Mouse (Mus musculus): ENCODE data around the gene Ttf2. TPM values are rescaled to one million over a fixed set of nuclear protein-coding genes. Genes with fewer than 3 reads are reported as not detected.

The Ttf2 gene
- 14.5 and 24.2 TPM in 2 replicates for polyA plus RNA-seq (2014; fragmentation: Nextera tagmentation; extraction: Ambion mirVana)

- peak within 1 kb of the TSS; percentile 47; the same call in 1 of the 2 replicates for H3K27ac ChIP-seq (ENCODE audit: low read depth, low read length)
- peaks cover 7% of the 10 kb centered on the region for H3K4me1 ChIP-seq (ENCODE audit: control insufficient read depth, insufficient read depth, low read length)
- no peaks in the 10 kb centered on the region for H3K27me3 ChIP-seq (ENCODE audit: control insufficient read depth, insufficient read depth, low read length)
These were observed at the start of gene Ttf2 for GRCm38 (mm10) chr3:100969176-100969917. Gene Ttf2 (minus strand): TSS chr3:100969663.

DNA sequence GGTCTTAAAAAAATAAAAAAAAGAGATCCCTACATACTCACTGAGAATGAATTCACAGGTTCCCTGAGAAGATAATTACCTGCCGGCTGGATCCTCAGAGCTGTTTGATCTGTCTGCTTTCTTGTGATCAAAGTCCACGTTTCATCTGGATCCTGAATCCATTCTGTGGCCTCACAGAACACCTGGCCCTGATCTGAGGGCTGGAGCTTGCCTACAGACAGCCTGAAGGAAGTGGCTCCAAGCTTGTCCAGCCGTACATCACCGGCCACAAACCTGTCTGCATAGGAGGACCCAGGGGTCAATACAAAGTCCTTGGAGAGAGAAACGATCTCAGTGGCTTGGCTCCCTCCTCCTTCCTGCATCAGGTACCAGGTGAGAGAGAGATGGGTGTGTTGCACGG, 49.0 kb upstream of the Ttf2 start:
- no peaks in the 10 kb centered on the region for H3K36me3 ChIP-seq (ENCODE audit: control insufficient read depth, insufficient read depth, low read length)
- no peak overlapping the region for H3K9ac ChIP-seq (ENCODE audit: low read depth, low read length)
- no peaks in the 10 kb centered on the region for H3K27me3 ChIP-seq (ENCODE audit: control insufficient read depth, insufficient read depth, low read length)
- H3K4me3 ChIP-seq (ENCODE audit: low read length): no peak overlapping the region
- no peaks in the 10 kb centered on the region for H3K4me1 ChIP-seq (ENCODE audit: control insufficient read depth, insufficient read depth, low read length)
- WGBS: 51% methylated on average over 6 of the region's 6 CpGs
- no peak for ATAC-seq (ENCODE audit: low FRiP score, low TSS enrichment)
- no peak overlapping the region for H3K27ac ChIP-seq (ENCODE audit: low read depth, low read length)
- H3K9me3 ChIP-seq (ENCODE audit: control insufficient read depth, low read length): no peaks in the 10 kb centered on the region
- H3K4me2 ChIP-seq (replicated peaks; ENCODE audit: low read depth, low read length): no peak overlapping the region

More at GRCm38 (mm10) chr3:100969176-100969917, at the start of gene Ttf2:
- under 1% methylated on average over 40 of the region's 40 CpGs for WGBS
- Histone ChIP-seq H3K4me2 (replicated peaks; ENCODE audit: low read depth, low read length) (peak within 1 kb of the TSS; percentile 64), H3K9ac (ENCODE audit: low read depth, low read length) (peak within 1 kb of the TSS; percentile 76), H3K36me3 (ENCODE audit: control insufficient read depth, insufficient read depth, low read length) (no peaks in the 10 kb centered on the region; the same call in 1 of the 2 replicates), H3K4me3 (ENCODE audit: low read length) (peak within 1 kb of the TSS; percentile 78), H3K9me3 (ENCODE audit: control insufficient read depth, low read length) (no peaks in the 10 kb centered on the region)
- peak; percentile 99 for ATAC-seq (ENCODE audit: low FRiP score, low TSS enrichment)

GRCm38 (mm10) chr3:101016050-101016449, 46.6 kb upstream of the Ttf2 start:
- Histone ChIP-seq H3K9ac (ENCODE audit: low read depth, low read length) (no peak overlapping the region), H3K4me3 (ENCODE audit: low read length) (no peak overlapping the region), H3K27ac (ENCODE audit: low read depth, low read length) (no peak overlapping the region), H3K36me3 (ENCODE audit: control insufficient read depth, insufficient read depth, low read length) (no peaks in the 10 kb centered on the region), H3K4me2 (replicated peaks; ENCODE audit: low read depth, low read length) (no peak overlapping the region), H3K9me3 (ENCODE audit: control insufficient read depth, low read length) (no peaks in the 10 kb centered on the region), H3K4me1 (ENCODE audit: control insufficient read depth, insufficient read depth, low read length) (no peaks in the 10 kb centered on the region), H3K27me3 (ENCODE audit: control insufficient read depth, insufficient read depth, low read length) (no peaks in the 10 kb centered on the region)
- no peak for ATAC-seq (ENCODE audit: low FRiP score, low TSS enrichment)
- WGBS: 83% methylated on average over 7 of the region's 7 CpGs

DNA sequence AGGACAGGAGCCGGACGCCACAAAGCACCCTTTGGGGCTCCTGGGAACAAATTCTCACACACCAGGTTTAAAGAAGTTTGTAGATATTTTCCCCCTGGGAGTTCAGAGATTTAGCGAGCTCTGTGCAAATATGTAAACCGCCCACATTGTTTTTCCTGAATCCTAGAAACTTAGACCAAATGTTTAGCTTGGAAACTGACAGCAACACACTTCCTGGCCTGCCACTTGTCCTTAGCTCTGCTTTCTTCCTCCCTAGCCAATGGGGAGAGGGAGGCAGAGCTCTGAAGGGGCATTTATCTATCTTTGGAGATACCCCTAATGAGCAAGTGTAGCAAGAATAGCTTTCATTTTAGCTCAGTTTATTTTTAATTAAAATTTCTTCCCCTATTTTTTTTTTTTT, 45.8 kb upstream of the Ttf2 start:
- Histone ChIP-seq H3K9me3 (ENCODE audit: control insufficient read depth, low read length) (no peaks in the 10 kb centered on the region), H3K4me1 (ENCODE audit: control insufficient read depth, insufficient read depth, low read length) (no peaks in the 10 kb centered on the region), H3K9ac (ENCODE audit: low read depth, low read length) (no peak overlapping the region), H3K4me2 (replicated peaks; ENCODE audit: low read depth, low read length) (no peak overlapping the region), H3K36me3 (ENCODE audit: control insufficient read depth, insufficient read depth, low read length) (no peaks in the 10 kb centered on the region), H3K27ac (ENCODE audit: low read depth, low read length) (no peak overlapping the region; the same call in 1 of the 2 replicates), H3K27me3 (ENCODE audit: control insufficient read depth, insufficient read depth, low read length) (no peaks in the 10 kb centered on the region), H3K4me3 (ENCODE audit: low read length) (no peak overlapping the region)
- ATAC-seq (ENCODE audit: low FRiP score, low TSS enrichment): no peak
- WGBS: 40% methylated on average over 4 of the region's 4 CpGs

GRCm38 (mm10) chr3:101013536-101013935, 44.1 kb upstream of the Ttf2 start:
- no peak for ATAC-seq (ENCODE audit: low FRiP score, low TSS enrichment)
- 94% methylated on average over 3 of the region's 3 CpGs for WGBS
- Histone ChIP-seq H3K9me3 (ENCODE audit: control insufficient read depth, low read length) (no peaks in the 10 kb centered on the region), H3K27ac (ENCODE audit: low read depth, low read length) (no peak overlapping the region), H3K9ac (ENCODE audit: low read depth, low read length) (no peak overlapping the region), H3K4me3 (ENCODE audit: low read length) (no peak overlapping the region), H3K36me3 (ENCODE audit: control insufficient read depth, insufficient read depth, low read length) (no peaks in the 10 kb centered on the region), H3K4me1 (ENCODE audit: control insufficient read depth, insufficient read depth, low read length) (no peaks in the 10 kb centered on the region), H3K27me3 (ENCODE audit: control insufficient read depth, insufficient read depth, low read length) (no peaks in the 10 kb centered on the region), H3K4me2 (replicated peaks; ENCODE audit: low read depth, low read length) (no peak overlapping the region)

- Histone ChIP-seq H3K4me3 (ENCODE audit: low read length) (no peak overlapping the region), H3K27me3 (ENCODE audit: control insufficient read depth, insufficient read depth, low read length) (no peaks in the 10 kb centered on the region), H3K4me1 (ENCODE audit: control insufficient read depth, insufficient read depth, low read length) (no peaks in the 10 kb centered on the region), H3K9ac (ENCODE audit: low read depth, low read length) (no peak overlapping the region), H3K36me3 (ENCODE audit: control insufficient read depth, insufficient read depth, low read length) (no peaks in the 10 kb centered on the region), H3K9me3 (ENCODE audit: control insufficient read depth, low read length) (no peaks in the 10 kb centered on the region), H3K4me2 (replicated peaks; ENCODE audit: low read depth, low read length) (no peak overlapping the region), H3K27ac (ENCODE audit: low read depth, low read length) (no peak overlapping the region)
- 91% methylated on average over 10 of the region's 10 CpGs for WGBS
- ATAC-seq (ENCODE audit: low FRiP score, low TSS enrichment): no peak
These were observed 43.5 kb upstream of the Ttf2 start for GRCm38 (mm10) chr3:101013005-101013404.

GRCm38 (mm10) chr3:101012597-101012996, 43.1 kb upstream of the Ttf2 start:
- no peak overlapping the region for H3K27ac ChIP-seq (ENCODE audit: low read depth, low read length)
- no peak overlapping the region for H3K9ac ChIP-seq (ENCODE audit: low read depth, low read length)
- H3K36me3 ChIP-seq (ENCODE audit: control insufficient read depth, insufficient read depth, low read length): no peaks in the 10 kb centered on the region
- no peak overlapping the region for H3K4me2 ChIP-seq (replicated peaks; ENCODE audit: low read depth, low read length)
- H3K27me3 ChIP-seq (ENCODE audit: control insufficient read depth, insufficient read depth, low read length): no peaks in the 10 kb centered on the region
- no peak overlapping the region for H3K4me3 ChIP-seq (ENCODE audit: low read length)
- no peaks in the 10 kb centered on the region for H3K4me1 ChIP-seq (ENCODE audit: control insufficient read depth, insufficient read depth, low read length)
- WGBS: 87% methylated on average over 8 of the region's 8 CpGs
- no peaks in the 10 kb centered on the region for H3K9me3 ChIP-seq (ENCODE audit: control insufficient read depth, low read length)
- no peak for ATAC-seq (ENCODE audit: low FRiP score, low TSS enrichment)

DNA sequence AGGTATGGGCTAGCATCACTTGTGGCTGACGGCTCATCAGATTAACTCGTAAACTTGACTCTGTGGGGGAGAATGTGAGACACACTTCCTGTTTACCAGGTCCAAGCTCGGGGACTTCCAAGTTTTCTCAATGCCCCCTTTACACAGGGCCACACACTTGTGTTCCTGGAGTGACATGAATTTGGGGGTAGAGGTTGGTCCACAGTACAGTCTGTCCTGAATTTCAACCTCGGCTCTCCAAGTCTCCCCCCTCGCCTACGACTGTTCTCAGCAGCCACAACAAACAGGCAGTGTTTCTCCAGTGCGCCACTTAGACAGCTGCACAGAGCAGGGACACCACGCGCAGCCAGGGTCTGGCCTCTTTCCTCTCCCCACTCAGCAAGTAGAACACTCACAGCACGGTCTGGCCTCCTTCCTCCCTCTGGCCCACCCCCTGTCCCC, 42.7 kb upstream of the Ttf2 start:
- Histone ChIP-seq H3K36me3 (ENCODE audit: control insufficient read depth, insufficient read depth, low read length) (no peaks in the 10 kb centered on the region), H3K27ac (ENCODE audit: low read depth, low read length) (no peak overlapping the region), H3K4me2 (replicated peaks; ENCODE audit: low read depth, low read length) (no peak overlapping the region), H3K27me3 (ENCODE audit: control insufficient read depth, insufficient read depth, low read length) (no peaks in the 10 kb centered on the region), H3K4me1 (ENCODE audit: control insufficient read depth, insufficient read depth, low read length) (no peaks in the 10 kb centered on the region), H3K9ac (ENCODE audit: low read depth, low read length) (no peak overlapping the region), H3K4me3 (ENCODE audit: low read length) (no peak overlapping the region), H3K9me3 (ENCODE audit: control insufficient read depth, low read length) (no peaks in the 10 kb centered on the region)
- ATAC-seq (ENCODE audit: low FRiP score, low TSS enrichment): no peak
- WGBS: 53% methylated on average over 10 of the region's 10 CpGs

- Histone ChIP-seq H3K36me3 (ENCODE audit: control insufficient read depth, insufficient read depth, low read length) (no peaks in the 10 kb centered on the region), H3K27me3 (ENCODE audit: control insufficient read depth, insufficient read depth, low read length) (no peaks in the 10 kb centered on the region), H3K4me3 (ENCODE audit: low read length) (no peak overlapping the region), H3K9ac (ENCODE audit: low read depth, low read length) (no peak overlapping the region), H3K9me3 (ENCODE audit: control insufficient read depth, low read length) (no peaks in the 10 kb centered on the region), H3K27ac (ENCODE audit: low read depth, low read length) (no peak overlapping the region), H3K4me2 (replicated peaks; ENCODE audit: low read depth, low read length) (no peak overlapping the region), H3K4me1 (ENCODE audit: control insufficient read depth, insufficient read depth, low read length) (no peaks in the 10 kb centered on the region)
- no peak for ATAC-seq (ENCODE audit: low FRiP score, low TSS enrichment)
- 57% methylated on average over 5 of the region's 5 CpGs for WGBS
These were observed 41.7 kb upstream of the Ttf2 start for GRCm38 (mm10) chr3:101011203-101011600.
